Mouse (Mus musculus) neural tube, embryonic 11.5 days (tissue): ENCODE measurements around the gene Hcrt. TPM values are rescaled to one million over a fixed set of nuclear protein-coding genes. Genes with fewer than 3 reads are reported as not detected.

Experiments used
- ATAC-seq: fragments of 200-750 bp; cut with Nextera tagmentation; 2 replicates; pipeline ENCODE4 v1.8.0; 2017; ENCODE audit warnings: moderate number of reproducible peaks, mild to moderate bottlenecking, moderate TSS enrichment, moderate library complexity; ENCODE audit not compliant: insufficient read depth, low FRiP score, low TSS enrichment
- DNase-seq: peaks from one replicate; pipeline ENCODE4 v3.0.0-alpha.2; 2015; ENCODE audit warnings: low spot score
- H3K27ac ChIP-seq: fragments of 300-500 bp; sonication (generic); 2 replicates; pipeline ENCODE4 v1.5.1; 2014; ENCODE audit warnings: low read depth, mild to moderate bottlenecking, low read length
- H3K27me3 ChIP-seq: fragments of 300-500 bp; sonication (generic); 2 replicates; pipeline ENCODE4 v1.6.1; 2014; ENCODE audit warnings: mild to moderate bottlenecking, low read length, mixed read lengths; ENCODE audit not compliant: control insufficient read depth, insufficient read depth
- H3K36me3 ChIP-seq: fragments of 300-500 bp; sonication (generic); 2 replicates; pipeline ENCODE4 v1.6.1; 2014; ENCODE audit warnings: mild to moderate bottlenecking, low read length, moderate library complexity, mixed read lengths; ENCODE audit not compliant: control insufficient read depth, insufficient read depth
- H3K4me1 ChIP-seq: fragments of 300-500 bp; sonication (generic); 2 replicates; pipeline ENCODE4 v1.6.1; 2014; ENCODE audit warnings: low read length, mixed read lengths; ENCODE audit not compliant: control insufficient read depth, insufficient read depth
- H3K4me2 ChIP-seq: fragments of 300-500 bp; sonication (generic); 2 replicates; pipeline ENCODE4 v1.6.1; 2014; ENCODE audit warnings: low read depth, mild to moderate bottlenecking, moderate library complexity
- H3K4me3 ChIP-seq: fragments of 300-500 bp; sonication (generic); 2 replicates; pipeline ENCODE4 v1.5.1; 2014; ENCODE audit warnings: low read depth, low read length
- H3K9ac ChIP-seq: fragments of 300-500 bp; sonication (generic); 2 replicates; pipeline ENCODE4 v1.6.1; 2014; ENCODE audit warnings: mild to moderate bottlenecking, low read length
- H3K9me3 ChIP-seq: fragments of 300-500 bp; sonication (generic); 2 replicates; pipeline ENCODE4 v1.6.1; 2016; ENCODE audit warnings: low read length; ENCODE audit not compliant: control insufficient read depth
- WGBS: fragments of 180-500 bp; shearing (Covaris S2); extraction: QIAGEN DNeasy Blood & Tissue Kit; methylation state at CpG from one replicate; pipeline ENCODE4 v1.1.7; 2014; 5-methylcytosine and 5-hydroxymethylcytosine counted together
- polyA plus RNA-seq: library from polyadenylated mRNA; unstranded; fragments of >200 nt; fragmentation: Nextera tagmentation; extraction: Ambion mirVana; gene quantifications from 2 replicates; pipeline ENCODE4 v1.2.1, GENCODE M21; 2014

Hcrt gene
- polyA plus RNA-seq, 1 experiment from 2014 or later = not detected

DNA sequence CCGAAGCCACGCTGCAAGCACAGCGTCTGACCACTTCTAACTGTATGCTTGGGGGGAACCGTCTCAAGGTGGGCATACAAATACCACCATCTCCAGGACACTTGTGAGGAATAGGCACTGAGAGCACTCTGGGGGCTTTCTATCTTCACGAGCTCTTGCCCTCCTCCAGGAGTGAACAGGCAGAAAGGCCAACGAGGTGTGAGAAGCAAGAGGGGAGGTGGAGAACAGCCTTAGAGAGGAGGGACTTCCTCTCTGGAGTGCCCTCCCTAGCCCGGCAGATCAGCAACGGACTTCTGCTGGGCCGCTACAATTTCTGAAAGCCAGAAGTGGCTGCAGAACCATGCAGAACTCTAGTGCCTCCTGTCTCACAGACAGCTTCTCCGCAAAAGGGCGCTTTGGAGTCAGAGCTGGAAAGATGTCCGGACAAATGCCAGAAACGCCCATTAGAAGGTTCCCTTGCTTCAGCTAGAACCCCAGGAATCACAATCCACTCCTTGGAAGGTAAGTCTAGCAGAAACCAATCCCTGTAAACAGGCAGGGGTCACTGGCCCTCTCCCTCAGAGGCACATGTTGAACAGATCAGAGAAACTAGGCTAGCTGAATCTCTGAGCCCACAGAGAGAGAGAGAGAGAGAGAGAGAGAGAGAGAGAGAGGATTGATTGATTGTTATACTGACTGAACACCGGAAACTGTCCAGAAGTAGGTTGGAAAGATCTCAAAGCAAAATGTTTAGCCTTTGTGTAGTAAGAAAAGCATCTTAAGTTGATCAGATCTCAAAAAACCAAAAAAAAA is 26.6 kb downstream of the Hcrt start:
- no peak overlapping the region for H3K27ac ChIP-seq
- no peak overlapping the region for H3K9ac ChIP-seq
- ATAC-seq = no peak
- H3K36me3 ChIP-seq = no peaks in the 10 kb centered on the region
- no peak overlapping the region for H3K4me3 ChIP-seq
- no peaks in the 10 kb centered on the region for H3K27me3 ChIP-seq
- 78% methylated on average over 14 of the region's 14 CpGs for WGBS
- peak overlapping the region; percentile 17; the same call in 1 of the 2 replicates for H3K4me2 ChIP-seq
- H3K9me3 ChIP-seq = no peaks in the 10 kb centered on the region
- no peak for DNase-seq
- H3K4me1 ChIP-seq = peaks cover 11% of the 10 kb centered on the region

DNA sequence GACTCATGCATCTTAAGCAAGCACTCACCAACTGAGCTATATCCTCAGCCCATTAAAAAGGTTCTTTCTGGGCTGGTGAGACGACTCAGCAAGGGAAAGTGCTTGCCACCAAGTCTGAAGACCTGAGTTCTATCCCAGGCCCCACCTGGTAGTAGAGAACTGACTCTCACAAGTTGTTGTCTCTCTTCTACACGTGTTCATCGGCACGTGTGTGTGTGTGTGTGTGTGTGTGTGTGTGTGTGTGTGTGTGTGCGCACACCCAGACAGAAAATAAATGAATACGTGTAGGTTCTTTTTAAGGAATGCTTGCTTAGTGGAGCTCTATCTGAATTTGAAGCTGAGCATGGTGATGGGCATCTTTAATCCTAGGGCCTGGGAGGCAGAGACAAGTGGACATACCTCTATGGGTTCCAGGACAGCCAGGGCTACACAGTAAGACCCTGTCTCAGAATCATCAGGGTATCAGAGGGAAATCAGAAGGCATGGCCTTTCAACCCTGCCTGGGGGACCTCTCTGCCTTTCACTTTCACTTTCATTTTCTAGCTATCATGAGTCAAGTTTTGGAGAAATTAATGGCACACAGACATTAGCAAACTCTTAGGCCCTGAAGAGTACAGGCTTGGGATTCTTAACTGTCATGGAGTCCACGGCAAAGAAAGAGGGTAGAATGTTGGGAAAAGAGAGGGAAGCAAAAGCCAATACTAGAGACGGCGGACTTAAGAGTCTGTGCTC is 27.4 kb downstream of the Hcrt start:
- Histone ChIP-seq H3K36me3 (no peaks in the 10 kb centered on the region), H3K27me3 (no peaks in the 10 kb centered on the region), H3K27ac (no peak overlapping the region), H3K4me1 (peaks cover 11% of the 10 kb centered on the region), H3K9me3 (no peaks in the 10 kb centered on the region), H3K4me3 (no peak overlapping the region), H3K4me2 (no peak overlapping the region), H3K9ac (no peak overlapping the region)
- DNase-seq (no peak), ATAC-seq (no peak)
- WGBS = 91% methylated on average over 9 of the region's 9 CpGs

DNA sequence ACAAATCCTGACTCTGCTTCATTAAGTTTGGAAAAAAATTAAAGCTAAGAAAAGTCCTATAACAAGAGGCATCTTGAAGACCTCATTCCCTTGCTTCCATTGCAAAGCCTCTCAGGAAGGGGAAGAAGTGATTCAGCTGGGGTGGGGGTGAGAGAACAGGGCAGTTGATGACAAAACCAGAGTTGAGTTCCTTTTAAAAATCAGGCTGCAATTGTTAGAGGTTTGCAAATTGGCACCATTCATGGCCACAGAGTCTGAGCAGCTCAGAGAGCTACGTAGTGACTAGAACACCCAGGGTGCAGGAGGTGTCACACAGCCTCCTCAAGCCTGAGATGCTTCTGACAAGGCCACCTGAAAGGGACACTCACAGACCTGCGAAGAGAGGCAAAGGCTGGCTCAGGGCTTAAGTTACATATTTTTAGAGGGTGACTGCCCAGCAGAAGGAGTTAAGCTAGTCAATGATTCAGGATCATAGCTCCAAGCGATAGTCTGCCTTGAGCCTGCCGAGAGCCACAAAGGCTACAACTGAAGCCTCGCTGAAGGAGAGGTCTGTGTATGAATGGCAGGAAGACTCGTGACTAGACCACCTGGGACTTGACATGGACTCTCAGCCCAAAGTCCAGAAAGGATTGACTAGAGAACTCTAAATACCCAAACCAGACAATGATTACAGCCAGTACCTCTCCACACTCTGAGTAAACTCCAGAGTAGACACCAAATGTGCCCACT is 32.1 kb downstream of the Hcrt start:
- 82% methylated on average over 6 of the region's 6 CpGs for WGBS

DNA sequence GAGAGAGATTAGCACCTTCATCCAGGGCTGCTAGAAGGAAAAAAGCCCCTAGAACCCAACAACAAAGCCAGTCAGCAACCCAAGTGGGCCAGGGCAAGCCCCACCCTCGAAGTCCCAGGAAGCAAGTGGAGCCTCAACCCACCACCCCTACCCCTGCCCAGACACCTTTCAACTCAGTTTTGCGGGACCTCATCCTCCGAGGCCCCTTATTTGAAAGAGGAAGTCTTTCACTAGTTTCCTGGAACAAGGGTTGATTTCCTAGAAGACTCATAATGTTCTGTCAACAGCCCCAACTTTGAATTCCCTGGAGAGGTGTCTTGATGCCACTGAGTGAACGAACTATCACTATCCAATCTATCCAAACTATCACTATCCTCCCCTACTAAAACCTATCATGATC is 32.8 kb downstream of the Hcrt start:
- Histone ChIP-seq H3K9me3 (no peaks in the 10 kb centered on the region), H3K4me2 (no peak overlapping the region), H3K27me3 (no peaks in the 10 kb centered on the region), H3K4me1 (no peaks in the 10 kb centered on the region), H3K9ac (no peak overlapping the region), H3K27ac (no peak overlapping the region), H3K36me3 (no peaks in the 10 kb centered on the region), H3K4me3 (no peak overlapping the region)
- no peak for ATAC-seq
- 92% methylated on average over 4 of the region's 4 CpGs for WGBS
- DNase-seq = no peak

More for the DNA sequence above, 32.1 kb downstream of the Hcrt start:
- Histone ChIP-seq H3K36me3 (no peaks in the 10 kb centered on the region), H3K4me2 (no peak overlapping the region), H3K4me1 (no peaks in the 10 kb centered on the region), H3K27ac (no peak overlapping the region), H3K9me3 (no peaks in the 10 kb centered on the region), H3K9ac (no peak overlapping the region), H3K27me3 (no peaks in the 10 kb centered on the region), H3K4me3 (no peak overlapping the region)
- no peak for ATAC-seq
- DNase-seq = no peak

DNA sequence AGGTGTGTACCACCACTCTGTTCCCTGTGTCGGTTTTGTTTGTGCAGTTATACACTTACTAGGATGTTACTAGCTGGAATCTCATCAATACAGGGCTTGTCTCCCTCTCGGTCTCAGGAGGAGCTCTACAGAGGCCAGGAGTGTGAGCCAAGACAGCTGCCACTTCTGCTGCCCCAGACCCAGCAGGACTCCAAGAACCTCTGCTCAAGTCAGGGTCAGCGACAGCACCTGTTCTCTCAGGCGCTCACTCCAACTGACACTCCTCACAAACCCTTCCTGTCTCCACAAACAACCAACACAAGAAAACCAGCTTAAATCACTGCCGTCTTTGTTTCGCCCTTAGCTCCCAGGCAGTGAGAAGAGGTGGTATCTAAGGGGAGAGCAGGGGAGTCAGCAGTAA is 34.1 kb downstream of the Hcrt start:
- no peak overlapping the region for H3K27ac ChIP-seq
- H3K4me1 ChIP-seq = no peaks in the 10 kb centered on the region
- 86% methylated on average over 6 of the region's 6 CpGs for WGBS
- H3K4me3 ChIP-seq = no peak overlapping the region
- no peak for ATAC-seq
- H3K4me2 ChIP-seq = no peak overlapping the region
- H3K9ac ChIP-seq = no peak overlapping the region
- no peaks in the 10 kb centered on the region for H3K9me3 ChIP-seq
- H3K36me3 ChIP-seq = no peaks in the 10 kb centered on the region
- no peak for DNase-seq
- H3K27me3 ChIP-seq = no peaks in the 10 kb centered on the region

DNA sequence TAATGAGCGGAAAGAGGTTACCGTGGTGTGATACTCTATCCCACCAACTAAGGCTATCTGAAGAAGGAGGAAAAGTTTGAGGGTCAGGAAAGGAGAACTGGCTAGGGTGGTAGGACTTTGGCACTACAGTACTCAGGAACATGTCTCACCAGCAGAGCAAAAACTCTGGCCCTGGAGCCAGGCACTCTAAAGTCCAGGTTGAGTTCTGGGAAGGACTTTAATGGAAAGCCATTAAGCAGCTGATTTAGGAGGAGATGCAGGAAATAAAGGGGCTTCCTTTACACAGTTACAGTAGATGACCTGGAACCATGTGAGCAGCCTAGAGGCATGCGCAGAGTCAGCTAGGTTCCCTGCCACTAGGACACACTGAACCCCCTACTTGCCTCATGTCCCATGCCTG is 35.5 kb downstream of the Hcrt start:
- Histone ChIP-seq H3K9me3 (no peaks in the 10 kb centered on the region), H3K9ac (no peak overlapping the region), H3K4me1 (no peaks in the 10 kb centered on the region; the same call in 1 of the 2 replicates), H3K27me3 (no peaks in the 10 kb centered on the region), H3K4me3 (no peak overlapping the region), H3K4me2 (no peak overlapping the region), H3K27ac (no peak overlapping the region), H3K36me3 (no peaks in the 10 kb centered on the region)
- DNase-seq (no peak), ATAC-seq (no peak)
- 97% methylated on average over 3 of the region's 3 CpGs for WGBS

DNA sequence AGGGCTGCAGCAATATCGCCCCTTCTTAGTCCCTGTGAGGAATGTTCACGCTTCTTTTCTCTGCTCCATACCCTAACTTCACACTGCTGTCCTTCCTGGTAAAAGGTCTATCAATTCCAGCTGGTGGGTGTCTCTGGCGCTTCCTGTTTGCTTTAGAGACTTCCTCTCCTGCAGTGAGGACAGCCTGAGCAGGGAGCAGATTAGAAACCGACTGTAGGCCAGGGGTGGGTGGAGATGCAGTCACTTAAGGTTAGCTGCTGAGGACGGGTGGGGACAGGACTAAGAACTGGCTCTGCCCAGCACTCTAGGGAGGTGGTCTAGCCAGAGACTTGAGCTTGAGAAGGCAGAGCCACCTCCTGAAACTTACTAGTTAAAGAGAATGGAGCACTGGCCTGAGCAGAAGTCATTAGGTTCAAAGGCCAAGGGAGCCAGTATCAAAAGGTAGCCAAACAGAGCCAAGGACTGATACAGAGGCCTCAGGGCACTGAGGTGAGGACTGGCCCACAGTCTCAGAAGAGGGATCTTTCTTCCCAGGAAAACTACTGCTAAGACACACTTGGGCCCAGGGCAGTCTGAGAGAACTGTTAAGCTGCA is 37.7 kb downstream of the Hcrt start:
- no peak overlapping the region for H3K27ac ChIP-seq

DNA sequence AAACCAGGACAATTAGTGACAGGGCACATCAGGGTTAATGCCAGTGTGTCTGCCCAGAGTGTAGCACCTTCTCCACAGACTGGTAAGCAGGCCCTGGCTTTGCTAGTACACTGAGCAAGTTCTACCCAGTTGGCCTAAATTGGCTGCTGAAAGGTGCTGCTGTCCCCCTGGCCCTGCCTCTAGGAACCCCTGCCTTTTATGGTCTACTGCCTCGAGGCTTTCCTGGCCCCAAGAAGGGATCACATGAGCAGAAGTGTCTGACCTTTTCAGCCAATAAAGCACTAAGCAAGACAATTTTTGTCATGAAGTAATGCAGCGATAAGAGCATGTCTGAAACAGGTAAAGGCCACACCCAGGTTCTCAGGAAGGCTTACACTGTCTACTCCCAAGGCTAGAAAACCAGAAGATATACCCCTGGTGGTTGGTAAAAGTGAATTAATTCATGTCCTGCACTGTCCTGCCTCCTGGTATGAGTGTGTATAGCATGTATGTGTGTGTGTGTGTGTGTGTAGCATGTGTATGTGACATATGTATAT is 40.2 kb downstream of the Hcrt start:
- Histone ChIP-seq H3K4me1 (no peaks in the 10 kb centered on the region; the same call in 1 of the 2 replicates), H3K4me2 (no peak overlapping the region), H3K36me3 (peaks cover 3% of the 10 kb centered on the region), H3K9me3 (no peaks in the 10 kb centered on the region), H3K27ac (no peak overlapping the region), H3K27me3 (no peaks in the 10 kb centered on the region), H3K4me3 (no peak overlapping the region), H3K9ac (no peak overlapping the region)
- no peak for DNase-seq
- 51% methylated on average over 2 of the region's 2 CpGs for WGBS
- ATAC-seq = no peak

More for the DNA sequence above, 37.7 kb downstream of the Hcrt start:
- no peaks in the 10 kb centered on the region; the same call in 1 of the 2 replicates for H3K4me1 ChIP-seq
- H3K9ac ChIP-seq = 0 out of 2 replicates have a peak overlapping the region, but pooled peaks have one; percentile 6
- no peak overlapping the region for H3K4me3 ChIP-seq
- WGBS = 49% methylated on average over 5 of the region's 5 CpGs
- H3K9me3 ChIP-seq = no peaks in the 10 kb centered on the region
- DNase-seq (no peak), ATAC-seq (no peak)
- H3K27me3 ChIP-seq = no peaks in the 10 kb centered on the region
- H3K36me3 ChIP-seq = no peaks in the 10 kb centered on the region
- H3K4me2 ChIP-seq = no peak overlapping the region
